Mouse (Mus musculus) layer of hippocampus, adult 2 months (tissue): ENCODE measurements at regions not wholly inside any gene's neighbourhood (a gene's known extent, or its start where the extent isn't known, plus 50 kb on each side); places are given as distances from the start of the nearest gene placed in this dataset.
"Not testable (repeated sequence)": the region's sequence is repeated elsewhere in the genome, so short reads cannot be mapped to it uniquely, and the experiment has no call there.

Source experiments
- DNase-seq, 2 experiments: peaks; one replicate each; pipeline ENCODE4 v3.0.0; 2022; ENCODE audit warnings: low spot score in 2 of 2
- H3K27ac ChIP-seq: fragments of 200-600 bp; 2 replicates; pipeline ENCODE4 v1.8.1; 2022
- H3K4me3 ChIP-seq: fragments of 200-600 bp; 2 replicates; pipeline ENCODE4 v1.8.1; 2022; ENCODE audit warnings: mild to moderate bottlenecking
- CTCF ChIP-seq: fragments of 200-600 bp; conservative IDR thresholded peaks from 2 replicates; pipeline ENCODE4 v1.8.1; 2022; ENCODE audit warnings: antibody characterized with exemption, mild to moderate bottlenecking, moderate library complexity

GRCm38 (mm10) chr6:31011407-31012020 is 52.6 kb upstream of the Klf14 start:
- H3K27ac ChIP-seq, result no peak overlapping the region
- no peak overlapping the region for H3K4me3 ChIP-seq
- no peak for DNase-seq
- TF ChIP-seq CTCF, result no peak

DNA sequence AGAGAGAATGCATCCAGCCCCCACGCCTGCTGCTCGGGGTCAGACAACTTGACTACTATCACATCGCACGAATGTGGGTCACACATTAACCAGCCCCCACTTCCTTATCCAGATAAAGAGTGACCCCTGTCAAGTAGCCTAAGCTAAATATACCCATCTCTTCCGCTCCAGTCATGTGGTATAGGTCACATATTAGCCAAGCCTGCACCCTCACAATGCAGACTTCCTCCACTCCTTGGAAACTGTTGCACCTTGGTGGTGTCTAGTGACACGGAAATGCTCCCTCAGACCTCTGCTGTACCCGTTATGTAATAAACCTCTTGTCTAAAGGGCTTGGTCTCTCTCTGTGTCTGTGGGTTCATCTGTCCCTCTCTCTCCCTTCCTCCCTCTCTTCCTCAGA is 57.7 kb upstream of the Klf14 start:
- Histone ChIP-seq H3K27ac (no peak overlapping the region), H3K4me3 (no peak overlapping the region)
- DNase-seq, result no peak
- no peak for TF ChIP-seq CTCF

- Histone ChIP-seq H3K27ac (no peak overlapping the region), H3K4me3 (no peak overlapping the region)
- no peak for TF ChIP-seq CTCF
- no peak for DNase-seq
Observed at GRCm38 (mm10) chr6:31021776-31022175, 62.9 kb upstream of the Klf14 start.

- TF ChIP-seq CTCF, result no peak
- H3K4me3 ChIP-seq, result no peak overlapping the region
- H3K27ac ChIP-seq, result no peak overlapping the region
- DNase-seq, result peak; percentile 41 to 72
Observed at GRCm38 (mm10) chr6:31029777-31030176, 70.9 kb upstream of the Klf14 start.

- no peak overlapping the region for H3K27ac ChIP-seq
- DNase-seq, result no peak
- no peak for TF ChIP-seq CTCF
- H3K4me3 ChIP-seq, result no peak overlapping the region
Observed at GRCm38 (mm10) chr6:31031022-31031421, 72.1 kb upstream of the Klf14 start.

DNA sequence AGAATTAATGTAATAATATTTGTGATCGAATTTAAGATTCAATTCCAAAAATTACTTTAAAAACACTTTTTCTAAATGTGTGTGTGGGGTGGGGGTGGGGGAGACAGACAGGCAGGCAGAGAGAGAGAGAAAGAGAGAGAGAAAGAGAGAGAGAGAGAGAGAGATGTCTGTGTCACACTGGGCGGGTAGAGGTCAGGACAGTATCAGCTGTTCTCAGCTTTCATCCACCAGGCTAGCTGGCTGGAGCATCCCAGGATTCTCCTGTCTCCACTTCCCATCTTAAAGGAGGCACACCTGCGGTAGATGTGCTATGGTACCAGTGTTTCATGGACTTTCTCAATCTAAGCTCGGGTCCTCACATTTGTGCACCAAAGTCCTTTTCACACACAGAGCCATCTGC is 73.3 kb upstream of the Klf14 start:
- Histone ChIP-seq H3K4me3 (no peak overlapping the region), H3K27ac (no peak overlapping the region)
- no peak for DNase-seq
- TF ChIP-seq CTCF, result no peak

DNA sequence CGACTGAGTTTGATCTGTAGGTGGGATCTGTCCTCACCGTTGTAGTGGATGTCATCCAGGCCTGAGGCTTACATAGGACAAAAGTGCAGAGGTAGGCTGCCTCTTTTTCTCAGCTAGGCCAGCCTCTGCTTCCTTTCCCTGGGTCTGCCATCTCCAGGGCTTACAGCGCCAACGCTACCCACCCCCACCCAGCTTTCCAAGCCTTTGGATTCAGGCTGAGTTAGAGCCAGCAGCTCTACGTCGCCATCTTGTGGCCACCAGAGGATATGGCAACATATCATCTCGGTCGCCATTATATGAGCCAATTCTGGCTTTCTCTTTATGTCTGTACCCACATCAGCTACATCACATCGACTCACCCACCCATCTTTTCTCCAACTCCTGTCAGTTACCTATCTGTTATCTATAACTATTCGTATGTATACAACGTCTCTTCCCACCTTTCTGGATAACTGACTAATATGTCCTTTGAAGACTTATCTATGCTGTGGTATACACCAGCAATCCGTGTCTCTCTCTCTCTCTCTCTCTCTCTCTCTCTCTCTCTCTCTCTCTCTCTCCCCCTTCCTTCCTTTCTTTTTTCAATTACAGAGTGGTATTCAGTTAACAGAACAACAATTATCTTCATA is 74.2 kb upstream of the Klf14 start:
- TF ChIP-seq CTCF, result peak; percentile 89
- DNase-seq, result peak in 1 of 2 experiments; percentile 56
- H3K27ac ChIP-seq, result peak overlapping the region; percentile 61; the same call in 1 of the 2 replicates
- peak overlapping the region; percentile 36; the same call in 1 of the 2 replicates for H3K4me3 ChIP-seq

- DNase-seq, result no peak
- H3K27ac ChIP-seq, result no peak overlapping the region
- TF ChIP-seq CTCF, result no peak
- H3K4me3 ChIP-seq, result no peak overlapping the region
Observed at GRCm38 (mm10) chr6:31034796-31035195, 75.9 kb upstream of the Klf14 start.

DNA sequence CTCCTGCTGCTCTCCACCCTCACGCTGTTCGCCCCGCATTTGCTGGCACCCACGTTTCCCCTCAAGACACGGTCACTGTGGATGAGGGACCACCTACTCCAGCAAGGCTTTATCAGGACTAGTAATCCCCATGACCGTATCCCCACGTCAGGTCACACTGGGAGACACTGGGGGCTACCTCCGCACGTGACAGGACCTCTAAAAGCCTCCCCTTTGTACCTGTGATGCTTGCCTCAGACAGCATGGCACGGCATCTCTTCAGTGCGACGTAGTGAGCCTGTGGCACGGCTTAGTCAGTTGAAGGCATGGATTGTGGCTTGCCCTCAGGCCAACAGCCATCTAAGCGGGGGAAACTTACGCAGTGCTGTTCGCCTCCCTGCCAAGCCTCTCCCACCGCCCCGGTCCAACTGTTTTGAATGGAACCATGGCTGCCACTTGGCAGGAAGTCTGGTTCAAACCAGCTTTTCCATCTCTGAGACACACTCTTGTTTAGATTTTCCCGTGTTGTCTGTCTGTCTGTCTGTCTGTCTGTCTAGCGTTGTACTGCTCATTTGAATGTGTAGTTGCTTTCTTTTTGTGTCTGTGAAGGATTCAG is 79.0 kb upstream of the Klf14 start:
- Histone ChIP-seq H3K4me3 (peak overlapping the region; percentile 53), H3K27ac (peak overlapping the region; percentile 82)
- DNase-seq, result peak; percentile 41 to 47
- no peak for TF ChIP-seq CTCF

DNA sequence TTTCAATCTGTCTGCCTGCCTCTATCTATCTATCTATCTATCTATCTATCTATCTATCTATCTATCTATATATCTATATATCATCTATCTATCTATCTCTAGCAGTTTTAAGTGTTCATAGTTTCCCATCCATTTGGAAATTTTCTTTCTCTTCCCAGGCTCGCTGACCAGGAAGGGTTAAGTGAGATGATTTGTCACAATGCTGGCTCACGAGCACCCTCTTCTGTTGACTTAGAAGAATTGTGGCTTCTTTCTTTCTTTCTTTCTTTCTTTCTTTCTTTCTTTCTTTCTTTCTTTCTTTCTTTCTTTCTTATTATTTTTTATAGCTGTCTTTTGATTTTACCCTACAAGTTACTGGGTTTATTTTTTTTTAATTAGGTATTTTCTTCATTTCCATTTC is 79.6 kb upstream of the Klf14 start:
- Histone ChIP-seq H3K4me3 (peak overlapping the region; percentile 53), H3K27ac (peak overlapping the region; percentile 82)
- not testable (repeated sequence) for DNase-seq
- TF ChIP-seq CTCF, result peak; percentile 85

- H3K27ac ChIP-seq, result no peak overlapping the region
- no peak for DNase-seq
- no peak overlapping the region for H3K4me3 ChIP-seq
- TF ChIP-seq CTCF, result no peak
Observed at GRCm38 (mm10) chr6:31039485-31039884, 80.6 kb upstream of the Klf14 start.

- Histone ChIP-seq H3K27ac (no peak overlapping the region), H3K4me3 (no peak overlapping the region)
- DNase-seq, result no peak
- TF ChIP-seq CTCF, result no peak
Observed at GRCm38 (mm10) chr6:31040783-31041182, 81.9 kb upstream of the Klf14 start.

DNA sequence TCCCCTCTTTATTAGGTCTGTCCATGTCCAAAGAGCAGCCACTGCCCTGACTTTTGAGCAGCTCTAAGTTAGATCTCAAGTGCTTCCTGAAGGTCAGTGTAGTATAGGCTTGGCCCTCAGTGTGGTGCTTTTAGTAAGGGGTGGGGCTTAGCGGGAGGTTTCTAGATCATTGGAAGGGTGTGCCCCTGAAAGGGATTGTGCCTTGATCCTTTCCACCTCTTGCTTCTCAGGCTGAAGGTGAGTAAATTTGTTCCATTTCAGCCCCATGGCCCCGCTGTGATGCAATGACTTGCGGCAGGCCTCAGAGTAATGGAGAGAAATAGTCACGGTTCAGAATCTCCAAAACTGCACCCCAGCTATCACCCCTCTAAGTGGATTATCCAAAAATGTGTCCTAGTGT is 84.5 kb upstream of the Klf14 start:
- H3K27ac ChIP-seq, result no peak overlapping the region
- H3K4me3 ChIP-seq, result no peak overlapping the region
- DNase-seq, result no peak
- no peak for TF ChIP-seq CTCF

GRCm38 (mm10) chr6:31043919-31044318 is 85.0 kb upstream of the Klf14 start:
- no peak overlapping the region for H3K27ac ChIP-seq
- no peak for TF ChIP-seq CTCF
- DNase-seq, result no peak
- H3K4me3 ChIP-seq, result no peak overlapping the region
